Mouse (Mus musculus): ENCODE results near the gene Ucp3.

Gene Ucp3

DNA sequence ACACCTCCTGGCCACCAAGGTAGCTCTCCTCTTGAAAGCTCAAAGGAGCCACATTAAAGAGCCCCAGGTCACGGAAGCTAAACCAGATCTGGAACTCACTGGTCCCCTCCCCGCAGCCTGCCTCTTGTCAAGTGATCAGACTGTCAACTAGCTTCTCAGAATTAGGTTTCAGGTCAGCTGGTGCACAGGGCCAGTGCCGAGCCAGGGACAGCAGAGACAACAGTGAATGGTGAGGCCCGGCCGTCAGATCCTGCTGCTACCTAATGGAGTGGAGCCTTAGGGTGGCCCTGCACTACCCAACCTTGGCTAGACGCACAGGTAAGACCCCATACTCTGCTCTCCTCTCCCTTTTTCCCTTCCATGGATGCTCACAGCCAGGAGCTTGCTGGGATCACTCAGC, at the start of gene Ucp3:
TSS of gene Ucp3 (plus strand) at position 214 of the 400 bp plus-strand sequence.
- 85% methylated on average over 6 of the region's 6 CpGs for WGBS

DNA sequence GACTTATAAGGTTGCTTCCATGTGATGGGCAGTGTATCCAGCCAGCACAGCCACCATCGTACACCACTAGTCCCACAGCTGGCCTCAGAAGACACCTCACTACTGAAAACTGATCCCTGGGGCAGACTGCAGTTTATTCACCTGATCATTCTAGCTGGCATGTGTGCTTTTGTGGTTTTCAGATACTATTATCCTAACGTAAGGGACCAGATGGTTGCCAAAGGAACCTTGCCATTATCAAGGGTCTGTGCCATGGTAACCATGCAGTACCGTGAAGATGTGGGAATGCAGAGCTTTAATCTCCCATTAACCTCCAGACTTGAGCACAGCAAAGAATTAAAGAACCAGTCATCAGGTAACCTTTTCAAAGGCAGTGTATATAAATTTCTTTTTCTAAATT, 47.0 kb upstream of the Ucp3 start:
- WGBS: 81% methylated on average over 3 of the region's 3 CpGs

DNA sequence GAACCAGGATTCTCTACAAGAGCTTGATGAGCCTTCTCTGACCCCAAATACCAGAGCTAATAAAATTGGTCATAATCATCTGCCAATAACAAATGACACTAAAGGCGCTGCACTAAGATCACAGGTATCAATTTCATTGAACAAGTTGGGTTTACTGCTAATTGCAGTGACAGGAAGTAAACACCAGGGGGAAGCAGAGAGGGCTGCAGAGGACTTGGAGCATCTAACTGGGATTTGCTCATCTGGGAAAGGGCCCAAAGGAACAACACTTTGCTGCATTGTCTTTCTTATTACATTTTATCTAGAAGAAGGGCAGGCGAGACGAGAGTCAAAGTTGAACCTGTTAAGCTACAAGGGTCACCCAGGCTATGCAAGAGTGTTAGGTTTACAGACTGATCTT, 43.7 kb upstream of the Ucp3 start:
- 50% methylated on average over 3 of the region's 3 CpGs for WGBS

DNA sequence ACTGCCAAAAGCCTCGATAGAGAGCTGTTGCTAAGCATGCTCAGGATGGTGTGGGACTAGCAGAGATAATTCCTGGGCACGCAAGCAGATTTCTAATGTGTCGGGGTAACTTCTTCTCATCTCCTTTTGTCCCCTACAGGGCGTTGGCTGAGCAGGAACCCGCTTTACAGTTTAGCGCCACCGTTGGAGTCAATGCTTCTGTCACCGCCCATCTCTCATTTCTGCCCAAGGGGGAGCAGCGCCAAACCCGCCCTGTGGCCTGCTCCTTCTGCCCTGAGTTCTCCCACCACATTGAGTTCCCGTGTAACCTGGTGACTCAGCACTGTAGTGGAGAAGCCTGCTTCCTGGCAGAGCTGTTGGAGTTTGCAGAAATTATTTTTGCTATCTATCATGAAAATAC, 42.9 kb upstream of the Ucp3 start:
- WGBS: 63% methylated on average over 11 of the region's 11 CpGs

DNA sequence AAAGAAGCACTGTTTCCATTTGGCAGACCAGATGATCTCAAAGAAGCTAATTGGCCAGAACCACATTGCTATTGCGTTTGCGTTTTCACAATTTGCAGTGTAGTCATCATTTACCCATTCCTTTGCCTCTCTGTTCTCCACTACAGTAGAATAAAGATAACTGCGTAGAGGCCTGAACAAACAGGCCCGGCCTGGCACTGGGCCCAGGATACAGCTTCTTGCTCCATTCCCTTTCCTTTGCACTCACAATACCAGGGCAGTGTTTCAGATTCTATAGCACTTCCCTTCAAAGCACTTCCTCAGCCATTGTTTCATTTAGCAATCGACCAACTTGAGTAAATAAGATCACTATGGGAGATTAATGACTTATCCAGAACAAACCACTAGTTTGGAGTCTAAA, 41.7 kb upstream of the Ucp3 start:
- WGBS: 64% methylated on average over 5 of the region's 5 CpGs

DNA sequence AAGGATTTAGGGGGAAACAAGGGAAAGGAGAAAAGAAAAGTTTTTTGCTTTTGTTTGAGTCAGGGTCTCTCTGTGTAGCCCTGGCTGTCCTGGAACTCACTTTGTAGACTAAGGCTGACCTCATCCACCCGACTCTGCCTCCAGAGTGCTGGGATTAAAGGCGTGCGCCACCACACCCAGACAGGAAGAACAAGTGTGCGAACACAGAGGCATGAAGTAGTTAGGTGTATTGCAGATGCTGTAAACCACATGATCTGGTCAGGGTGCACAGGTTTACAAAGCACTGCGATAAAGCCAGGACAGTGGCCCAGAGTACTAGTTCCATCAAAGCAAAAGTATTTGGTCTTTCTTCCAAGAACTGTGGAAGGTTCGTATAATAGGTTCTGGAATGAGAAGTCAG, 39.5 kb upstream of the Ucp3 start:
- WGBS: 96% methylated on average over 6 of the region's 6 CpGs

DNA sequence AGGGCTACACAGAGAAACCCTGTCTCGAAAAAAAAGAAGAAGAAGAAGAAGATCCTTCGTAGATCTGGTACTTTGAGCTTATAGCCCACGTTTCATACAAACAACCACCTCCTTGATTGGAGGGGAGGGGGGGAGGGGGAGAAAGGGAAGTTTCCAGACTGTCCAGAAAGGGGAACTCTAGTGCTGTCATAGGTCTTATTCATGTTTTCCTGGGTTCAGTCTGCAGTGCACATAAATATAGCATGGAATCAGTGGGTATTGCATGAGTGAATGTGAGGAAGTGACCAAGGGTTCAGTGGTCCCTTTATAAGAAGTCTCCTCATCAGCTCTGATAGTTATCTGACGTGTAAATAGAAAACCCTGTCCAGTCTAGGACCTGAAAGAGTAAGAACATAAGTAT, 29.1 kb upstream of the Ucp3 start:
- 90% methylated on average over 4 of the region's 4 CpGs for WGBS

DNA sequence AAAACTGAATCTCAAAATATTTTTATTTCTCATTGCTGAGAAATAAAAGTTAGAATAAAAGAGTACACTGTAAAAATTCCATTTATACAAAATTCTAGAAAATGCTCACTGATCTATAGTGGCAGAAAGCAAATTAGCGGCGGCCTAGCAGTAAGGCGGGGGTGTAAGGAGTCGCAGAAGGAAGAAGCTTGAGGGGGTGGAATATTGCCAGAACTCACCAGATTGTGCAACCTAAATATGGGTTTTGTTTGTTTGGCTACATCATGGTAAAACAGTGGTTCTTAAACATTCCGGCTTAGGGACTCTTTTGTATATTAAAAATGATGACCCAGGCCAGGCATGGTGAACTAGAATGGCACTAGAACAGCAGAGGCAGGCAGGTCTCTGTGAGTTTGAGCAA, 26.5 kb upstream of the Ucp3 start:
- WGBS: 58% methylated on average over 5 of the region's 5 CpGs

DNA sequence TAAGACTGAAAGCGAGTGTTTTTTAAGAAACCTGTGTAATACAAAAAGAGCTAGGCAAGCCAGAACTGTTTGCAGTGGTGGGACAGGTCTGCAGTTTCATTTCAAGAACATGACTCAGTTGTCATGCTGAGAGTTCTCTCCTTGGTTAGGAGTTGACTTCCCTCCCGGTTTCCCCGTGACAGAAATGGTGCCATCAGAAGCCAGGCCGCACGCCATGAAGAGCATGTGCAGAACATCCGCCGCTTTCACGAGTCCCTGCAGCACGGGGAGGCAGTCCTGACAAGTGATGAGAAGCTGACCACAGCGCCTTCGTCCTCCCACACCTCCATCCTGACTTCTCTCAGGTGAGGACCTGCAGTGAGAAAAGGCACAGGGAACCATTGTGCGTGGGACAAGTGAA, 24.3 kb upstream of the Ucp3 start:
- WGBS: 83% methylated on average over 12 of the region's 12 CpGs

DNA sequence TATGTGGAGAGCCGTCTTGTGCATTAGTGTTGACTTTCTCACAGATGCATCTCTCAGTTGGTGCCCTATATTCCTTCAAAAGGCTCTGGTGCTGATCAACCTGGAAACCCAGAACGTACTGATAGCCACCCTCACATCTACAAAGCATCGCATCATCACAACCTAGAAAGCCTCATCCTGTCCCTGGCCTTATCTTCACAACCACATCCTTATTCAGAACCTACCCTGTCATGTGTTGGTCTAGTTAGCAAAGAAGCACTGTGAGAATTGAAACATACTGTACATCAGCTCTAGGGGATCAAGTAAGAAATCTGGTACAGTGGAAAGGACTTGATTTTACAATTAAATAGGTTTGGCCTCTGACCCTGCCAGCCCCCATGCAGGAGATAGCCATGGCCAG, 23.8 kb upstream of the Ucp3 start:
- WGBS: 82% methylated on average over 3 of the region's 3 CpGs

DNA sequence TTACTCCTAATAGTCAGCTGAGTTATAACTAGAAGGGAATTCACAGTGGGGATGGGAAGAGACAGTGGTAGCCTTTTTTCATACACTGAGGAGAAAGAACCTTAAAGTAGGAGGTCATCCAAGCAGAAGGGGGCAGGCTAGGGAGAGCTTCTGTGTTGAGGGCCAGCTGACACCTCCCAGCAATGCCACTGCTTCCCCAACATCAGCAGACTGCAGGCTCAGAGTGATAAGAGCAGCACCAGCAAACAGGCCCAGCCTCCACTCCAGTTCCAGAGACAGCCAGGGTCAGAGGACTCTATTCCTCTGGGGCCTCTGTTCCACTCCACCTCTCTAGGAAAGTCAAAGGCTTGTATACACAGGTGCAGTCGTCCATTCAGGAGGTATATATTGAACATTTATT, 14.6 kb upstream of the Ucp3 start:
- 77% methylated on average over 1 of the region's 1 CpGs for WGBS

DNA sequence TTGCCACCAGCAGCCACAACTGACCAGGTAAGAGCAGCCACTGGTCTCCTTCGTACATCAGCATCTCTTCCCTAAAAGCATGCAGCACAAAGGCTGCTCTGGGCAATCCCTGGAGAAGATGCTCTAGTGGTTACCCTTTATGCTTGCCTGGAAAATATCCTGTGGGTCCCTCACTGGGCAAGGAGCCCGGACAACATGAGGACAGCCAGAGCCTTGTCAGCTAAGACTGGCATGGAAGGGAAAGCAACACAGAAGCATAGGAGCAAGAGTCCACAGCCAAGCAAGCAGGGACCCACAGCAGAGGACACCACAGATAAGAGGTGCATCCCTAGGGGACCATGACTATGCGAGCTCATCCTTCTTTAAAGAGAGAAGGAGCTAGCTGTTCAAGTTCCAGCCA, 12.9 kb upstream of the Ucp3 start:
- 83% methylated on average over 3 of the region's 3 CpGs for WGBS

DNA sequence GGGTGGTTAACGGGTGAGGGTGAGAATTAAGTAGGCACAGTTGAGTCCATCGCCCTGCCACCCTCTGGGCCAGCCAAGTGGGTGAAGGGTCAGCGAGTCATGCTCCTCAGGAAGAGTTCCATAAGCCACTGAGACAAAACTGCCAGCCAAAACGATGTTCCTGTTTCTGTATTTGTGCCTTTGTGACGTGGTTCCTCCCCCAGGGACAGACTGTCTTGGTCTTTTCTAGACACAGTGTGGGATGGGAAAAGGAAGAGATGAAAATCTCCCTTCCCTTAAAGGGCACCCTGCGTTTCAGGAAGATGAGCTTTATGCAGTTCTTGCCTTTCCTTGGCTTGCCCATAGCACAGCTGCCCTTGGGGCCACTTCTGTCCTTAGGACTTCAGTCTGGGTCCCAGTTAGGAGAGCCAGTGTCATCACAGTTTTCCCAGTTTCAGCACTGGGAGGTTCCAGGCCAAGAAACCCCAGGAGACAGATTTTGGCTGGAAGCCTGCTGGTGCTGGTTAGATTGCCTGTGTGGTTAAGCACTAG, 11.1 kb upstream of the Ucp3 start:
- WGBS: 25% methylated on average over 6 of the region's 6 CpGs

DNA sequence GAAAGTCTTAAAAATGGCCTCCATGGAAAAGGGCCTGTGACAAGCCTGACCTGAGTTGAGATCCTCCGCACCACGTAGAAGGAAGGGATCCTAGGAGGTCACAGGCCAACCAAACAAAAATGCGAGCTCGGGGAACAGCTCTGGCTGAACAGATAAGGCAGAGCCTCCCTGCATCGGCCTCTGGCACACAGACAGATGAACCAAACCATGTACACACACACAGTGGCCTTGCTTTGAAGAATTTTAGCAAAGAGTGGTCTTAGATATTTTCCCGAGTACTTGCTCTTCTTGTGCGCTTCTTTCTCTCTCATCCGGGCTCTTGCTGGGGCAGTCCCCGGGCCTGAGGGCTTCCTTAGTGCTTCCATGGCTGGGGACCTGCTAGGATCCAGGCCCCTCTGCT, 9.6 kb upstream of the Ucp3 start:
- 90% methylated on average over 9 of the region's 9 CpGs for WGBS

DNA sequence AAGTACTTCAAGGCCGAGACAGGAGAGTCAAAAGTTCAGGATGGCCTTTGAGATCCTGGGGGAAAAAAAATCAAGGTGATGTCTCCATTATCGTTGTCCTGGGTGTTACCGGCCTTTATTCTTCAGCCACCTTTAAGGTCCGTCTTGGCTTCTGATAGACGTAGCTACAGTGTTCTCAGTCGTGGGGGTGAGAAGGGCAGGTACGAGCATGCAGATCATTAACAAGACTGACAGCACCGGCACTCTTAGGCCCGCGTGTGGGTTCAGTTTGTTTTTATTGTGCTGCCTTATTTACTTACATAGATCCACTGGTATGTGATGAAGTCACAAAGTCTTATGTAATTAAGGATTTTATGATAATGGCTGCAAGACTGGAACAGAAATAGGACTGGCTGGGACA, 9.0 kb upstream of the Ucp3 start:
- WGBS: 91% methylated on average over 10 of the region's 10 CpGs

DNA sequence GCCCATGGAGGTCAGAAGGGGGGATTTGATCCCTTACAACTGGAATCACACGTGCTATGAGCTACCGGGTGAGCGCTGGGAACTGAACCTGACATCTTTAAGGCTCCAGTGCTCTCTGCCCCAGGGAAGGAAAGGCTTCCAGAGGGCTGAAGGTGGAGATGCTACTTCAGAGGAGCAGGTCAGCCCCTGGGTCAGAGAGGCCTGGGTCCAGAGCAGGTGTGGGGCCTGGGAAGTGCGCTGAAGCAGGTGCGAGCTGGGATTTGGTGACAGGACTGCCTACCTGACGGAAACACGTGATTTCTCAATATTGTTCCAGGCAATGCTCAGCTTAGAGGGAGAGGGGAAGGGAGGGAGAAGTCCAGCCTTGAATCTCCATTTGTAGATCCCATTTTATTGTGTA, 8.5 kb upstream of the Ucp3 start:
- 98% methylated on average over 7 of the region's 7 CpGs for WGBS

DNA sequence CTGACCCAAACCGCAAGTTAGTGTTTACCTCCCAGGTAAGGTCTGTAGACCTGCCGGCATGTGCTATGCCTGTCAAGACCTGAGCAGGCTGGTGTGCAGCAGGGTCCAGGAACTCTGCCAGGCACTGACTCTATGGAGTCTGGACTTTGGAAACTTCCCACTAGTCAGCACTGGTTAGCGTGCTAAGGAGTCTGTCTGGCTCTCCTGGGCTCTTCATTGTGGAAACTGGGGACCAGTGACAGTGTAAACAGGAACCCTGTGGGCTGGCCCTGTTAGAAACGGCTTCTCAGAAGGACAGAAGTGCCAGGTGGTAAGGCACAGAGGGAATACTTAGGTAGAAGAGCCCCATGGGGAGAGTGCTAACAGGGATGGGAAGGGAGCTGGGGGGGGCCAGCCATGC, 7.5 kb upstream of the Ucp3 start:
- WGBS: 62% methylated on average over 4 of the region's 4 CpGs

DNA sequence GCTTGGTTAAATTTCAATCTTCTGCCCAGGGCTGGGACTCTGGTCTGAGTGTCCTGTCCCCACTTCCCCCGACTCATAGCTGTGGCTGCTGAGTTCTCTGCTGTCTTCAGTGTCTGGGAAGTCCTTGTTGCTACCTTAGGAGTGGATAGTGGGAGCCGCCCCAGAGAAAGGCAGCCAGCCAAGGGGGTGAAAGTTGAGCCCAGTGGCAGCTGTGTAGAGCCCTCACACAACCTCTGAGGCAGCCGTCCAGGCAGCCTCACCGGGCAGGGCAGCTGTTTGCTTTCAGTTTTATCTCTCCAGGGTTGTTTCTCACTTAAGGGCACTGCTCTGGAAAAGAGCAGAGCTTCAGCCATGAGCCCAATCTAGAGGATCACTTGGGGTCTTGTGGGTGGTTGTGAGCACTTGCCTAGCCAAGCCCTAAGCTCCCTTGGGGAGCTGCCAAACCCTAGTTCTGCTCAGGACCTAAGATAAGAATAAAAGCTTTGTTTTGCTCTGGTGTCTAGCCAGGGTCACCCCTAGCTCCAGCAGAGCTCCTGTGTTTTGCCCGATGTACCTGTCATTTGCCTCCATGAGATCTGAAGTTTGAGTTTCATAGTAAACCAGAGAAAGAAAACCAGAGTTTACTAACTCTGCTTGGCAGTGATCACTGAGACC, 7.0 kb upstream of the Ucp3 start:
- 44% methylated on average over 5 of the region's 5 CpGs for WGBS

DNA sequence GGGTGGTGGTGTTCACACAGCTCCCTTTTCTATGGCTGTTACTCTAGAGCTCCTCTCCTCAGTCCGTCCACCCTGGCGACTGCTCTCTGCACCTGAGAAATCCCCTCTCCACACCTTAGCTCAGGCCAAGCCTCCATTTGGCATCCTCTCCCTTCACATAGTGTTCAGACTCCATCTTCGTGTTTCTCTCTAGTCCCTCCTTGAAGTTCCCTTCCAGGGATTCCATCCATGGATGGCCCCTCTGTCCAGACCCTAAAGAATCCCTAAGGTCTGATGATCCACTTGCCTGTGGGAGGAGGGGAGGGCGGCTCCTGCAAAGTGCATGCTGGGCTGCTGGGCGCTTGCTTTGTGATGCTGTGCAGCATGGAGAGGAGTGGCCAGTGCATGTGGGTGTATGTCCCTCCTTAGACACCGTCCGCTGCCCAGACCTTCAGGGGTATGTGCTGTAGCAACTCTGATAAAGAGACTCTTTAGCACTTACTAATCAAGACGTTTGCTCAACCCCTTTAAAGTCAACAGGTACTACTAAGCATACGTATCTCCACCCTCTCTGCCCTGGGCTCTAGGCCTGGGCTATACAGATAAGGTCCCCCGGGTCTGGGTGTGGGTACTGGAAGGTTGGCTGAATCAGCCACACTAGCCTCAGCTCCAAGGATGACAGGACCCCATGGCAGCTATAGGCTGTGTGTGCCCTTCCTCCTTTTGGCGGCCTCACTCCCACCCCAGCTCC, 5.8 kb upstream of the Ucp3 start:
- WGBS: 94% methylated on average over 11 of the region's 11 CpGs

DNA sequence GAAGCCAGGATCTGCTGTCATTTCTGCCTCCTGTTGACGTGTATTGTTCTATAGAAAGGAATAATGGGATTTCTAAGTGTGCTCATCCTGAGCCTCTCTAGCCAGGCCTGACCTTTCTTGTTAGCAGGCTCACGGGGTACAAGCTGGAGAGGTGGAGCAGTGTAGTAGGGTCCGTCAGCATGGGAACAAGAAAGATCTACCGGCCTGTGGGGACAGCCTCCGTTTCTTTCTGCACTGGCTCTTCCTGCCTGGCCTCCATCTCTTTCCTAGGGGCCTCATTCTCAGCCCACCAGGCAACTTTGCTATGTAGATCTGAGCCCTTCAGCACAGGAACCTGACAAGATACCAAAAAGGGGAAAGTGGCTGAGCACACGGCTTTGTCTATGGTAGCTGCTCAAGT, 4.0 kb upstream of the Ucp3 start:
- 96% methylated on average over 6 of the region's 6 CpGs for WGBS

DNA sequence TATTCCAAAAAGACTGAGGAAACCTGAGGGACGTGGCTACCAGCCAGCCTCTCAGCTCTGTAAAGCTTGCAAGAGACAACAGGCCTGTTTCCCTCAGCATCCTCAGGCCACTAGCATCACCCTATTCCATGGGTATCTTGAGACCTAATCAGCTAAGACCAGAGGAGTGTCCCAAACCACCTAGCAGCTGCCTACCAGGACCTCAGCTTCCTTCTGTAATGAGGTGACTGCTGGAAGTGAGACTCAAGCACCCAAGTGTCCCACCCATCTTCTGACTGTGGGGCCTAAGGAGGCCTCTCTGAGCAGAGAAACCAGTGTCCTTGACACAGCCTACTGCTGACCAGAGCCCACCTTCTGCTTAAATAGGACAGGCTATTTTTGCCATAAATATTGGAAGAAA, 3.3 kb upstream of the Ucp3 start:
- WGBS: 100% methylated on average over 1 of the region's 1 CpGs

DNA sequence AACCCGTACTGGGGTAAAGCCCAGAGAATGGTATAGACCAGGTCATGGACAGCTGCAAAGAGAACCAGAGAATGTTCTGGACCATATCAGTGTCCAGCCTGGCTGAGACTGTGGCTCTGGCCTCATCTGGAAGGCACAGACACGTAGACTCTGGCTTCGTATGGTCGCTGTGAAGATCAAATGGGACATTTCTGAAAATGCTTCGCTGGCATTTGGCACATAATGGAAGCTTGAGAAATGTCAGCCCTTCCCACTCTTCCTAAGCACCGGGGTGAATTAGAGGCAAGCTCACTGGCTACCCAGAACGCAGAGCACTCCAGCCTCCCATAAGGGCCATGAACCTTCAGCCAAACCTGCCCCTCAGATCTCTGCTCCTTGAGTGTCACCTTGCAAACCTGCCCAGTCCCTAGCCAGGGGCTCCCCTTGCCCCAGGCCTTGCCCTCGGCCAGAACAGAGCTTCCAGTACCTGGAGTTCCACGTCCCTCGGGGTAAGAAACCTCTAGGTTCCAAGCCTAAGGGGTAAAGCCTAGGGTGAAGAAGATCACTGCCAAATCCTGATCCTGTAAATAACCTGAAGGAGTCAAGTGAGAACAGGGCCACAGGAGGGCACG, 1.9 kb upstream of the Ucp3 start:
- WGBS: 96% methylated on average over 11 of the region's 11 CpGs

DNA sequence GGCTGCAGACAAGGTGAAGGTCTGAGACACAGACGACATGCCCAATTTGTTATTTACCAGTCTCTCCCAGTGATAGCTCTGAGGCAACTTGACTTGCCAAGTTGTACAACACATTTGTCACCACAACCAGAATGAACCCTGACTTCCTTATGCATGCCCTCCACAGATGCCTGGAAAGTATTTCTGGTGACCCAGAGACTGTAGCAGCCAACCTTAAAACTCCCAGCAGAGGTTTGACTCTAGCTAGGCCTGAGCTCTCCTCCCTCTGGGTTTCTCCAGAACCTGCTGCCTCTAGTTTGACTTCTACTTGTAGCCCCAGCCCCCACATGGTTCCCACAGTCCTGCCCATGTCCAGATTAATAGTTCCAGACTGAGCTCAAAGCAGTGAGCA, 1.4 kb upstream of the Ucp3 start:
- WGBS: 86% methylated on average over 1 of the region's 1 CpGs

Data from cerebral cortex, adult 2 months (tissue).